Mouse (Mus musculus): Measurements from ENCODE around the gene Golgb1.

DNA sequence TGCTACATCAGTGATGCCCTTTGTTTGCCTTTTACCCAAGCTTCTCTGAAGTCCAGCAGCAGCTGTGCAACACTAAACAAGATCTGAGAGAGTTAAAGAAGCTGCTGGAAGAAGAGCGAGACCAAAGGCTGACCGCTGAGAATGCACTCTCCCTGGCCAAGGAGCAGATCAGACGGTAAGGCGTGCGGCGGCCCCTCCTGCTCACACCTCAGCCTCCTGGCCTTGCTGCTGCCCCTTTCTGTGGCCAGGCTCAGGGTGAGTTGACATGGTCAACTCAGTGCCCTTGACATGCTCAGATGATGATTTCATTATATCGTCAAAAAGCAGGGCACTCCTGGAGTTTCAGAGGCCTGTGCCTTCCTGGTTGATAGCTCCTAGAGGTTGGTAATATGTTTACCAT lies 54.3 kb downstream of the Golgb1 start:
- TF ChIP-seq USF1 (IDR thresholded peaks at IDR 0.05; ENCODE audit: low read depth) (no peak), TCF12 (IDR thresholded peaks at IDR 0.05; ENCODE audit: insufficient read depth, poor library complexity, severe bottlenecking) (no peak), TCF3 (IDR thresholded peaks at IDR 0.05; ENCODE audit: insufficient read length, low read depth) (no peak), MYOG (IDR thresholded peaks at IDR 0.05; ENCODE audit: control insufficient read depth in 1 of 3, insufficient read depth in 1 of 3, insufficient read length in 2 of 3, low read depth in 2 of 3) (no peak), POLR2A (IDR thresholded peaks at IDR 0.05; ENCODE audit: insufficient read length, low read depth) (no peak), E2F4 (IDR thresholded peaks at IDR 0.05; ENCODE audit: insufficient read depth) (no peak), POLR2AphosphoS2 (IDR thresholded peaks at IDR 0.05; ENCODE audit: insufficient read length, low read depth) (peak; percentile 22), MAX (IDR thresholded peaks at IDR 0.05; ENCODE audit: low read depth) (no peak), CEBPB (IDR thresholded peaks at IDR 0.05; ENCODE audit: insufficient read depth, poor library complexity, severe bottlenecking) (no peak)
